Mouse (Mus musculus): ENCODE results near the gene Pdcd10.

DNA sequence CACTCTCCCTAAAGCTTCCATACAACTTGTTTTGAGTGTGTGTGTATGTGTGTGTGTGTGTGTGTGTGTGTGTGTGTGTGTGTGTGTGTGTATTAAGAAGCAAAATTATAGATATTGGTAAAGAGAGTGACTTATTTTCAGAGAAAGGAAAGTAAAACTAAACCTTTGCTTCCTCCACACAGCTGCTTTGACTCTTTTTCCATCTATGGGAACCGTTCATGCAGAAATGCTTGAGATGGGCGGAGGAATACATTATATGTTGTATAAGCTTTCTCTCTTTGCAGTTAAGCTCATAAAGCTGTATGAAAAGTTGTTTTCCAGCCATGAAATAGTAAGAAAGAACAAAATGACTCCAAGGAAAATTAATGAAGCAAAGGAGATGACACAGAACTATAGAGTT lies 17.4 kb upstream of the Pdcd10 start:
- no peak for TF ChIP-seq CTCF (IDR thresholded peaks at IDR 0.05; ENCODE audit: low read depth)
- TF ChIP-seq EP300 (IDR thresholded peaks at IDR 0.05; ENCODE audit: low read depth), result no peak

Measured in liver, postnatal 0 days (tissue).